Mouse (Mus musculus): ENCODE data around the gene 7420426K07Rik. TPM values are rescaled to one million over a fixed set of nuclear protein-coding genes. Genes with fewer than 3 reads are reported as not detected.

7420426K07Rik gene
- polyA plus RNA-seq, 1 experiment from 2014 or later = not detected

DNA sequence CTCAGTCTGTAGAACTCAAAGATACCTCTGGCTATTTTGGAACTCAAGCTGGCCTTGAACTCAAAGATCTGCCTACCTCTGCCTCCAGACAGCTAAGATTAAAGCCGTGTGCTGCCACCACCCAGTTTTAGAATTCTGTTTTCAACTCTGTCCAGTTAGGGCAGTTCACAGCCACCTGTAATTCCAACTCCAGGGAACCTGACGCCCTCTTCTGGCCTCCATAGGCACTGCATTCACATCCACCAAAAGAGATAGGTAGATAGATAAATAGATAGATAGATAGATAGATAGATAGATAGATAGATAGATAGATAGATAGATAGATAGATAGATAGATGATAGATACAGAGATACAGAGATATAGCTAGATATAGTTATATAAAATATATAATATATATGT lies 36.4 kb downstream of the 7420426K07Rik start:
- Histone ChIP-seq H3K4me3 (replicated peaks) (no peak overlapping the region), H3K4me2 (no peak overlapping the region), H3K9me3 (replicated peaks) (no peaks in the 10 kb centered on the region), H3K27me3 (replicated peaks) (0 out of 2 replicates have a peak, but pooled peaks cover 4% of the 10 kb centered on the region), H3K36me3 (no peaks in the 10 kb centered on the region), H3K4me1 (no peaks in the 10 kb centered on the region), H3K27ac (replicated peaks) (no peak overlapping the region), H3K9ac (replicated peaks) (no peak overlapping the region)
- WGBS = 32% methylated on average over 2 of the region's 2 CpGs
- no peak for ATAC-seq (ENCODE audit: low FRiP score)

DNA sequence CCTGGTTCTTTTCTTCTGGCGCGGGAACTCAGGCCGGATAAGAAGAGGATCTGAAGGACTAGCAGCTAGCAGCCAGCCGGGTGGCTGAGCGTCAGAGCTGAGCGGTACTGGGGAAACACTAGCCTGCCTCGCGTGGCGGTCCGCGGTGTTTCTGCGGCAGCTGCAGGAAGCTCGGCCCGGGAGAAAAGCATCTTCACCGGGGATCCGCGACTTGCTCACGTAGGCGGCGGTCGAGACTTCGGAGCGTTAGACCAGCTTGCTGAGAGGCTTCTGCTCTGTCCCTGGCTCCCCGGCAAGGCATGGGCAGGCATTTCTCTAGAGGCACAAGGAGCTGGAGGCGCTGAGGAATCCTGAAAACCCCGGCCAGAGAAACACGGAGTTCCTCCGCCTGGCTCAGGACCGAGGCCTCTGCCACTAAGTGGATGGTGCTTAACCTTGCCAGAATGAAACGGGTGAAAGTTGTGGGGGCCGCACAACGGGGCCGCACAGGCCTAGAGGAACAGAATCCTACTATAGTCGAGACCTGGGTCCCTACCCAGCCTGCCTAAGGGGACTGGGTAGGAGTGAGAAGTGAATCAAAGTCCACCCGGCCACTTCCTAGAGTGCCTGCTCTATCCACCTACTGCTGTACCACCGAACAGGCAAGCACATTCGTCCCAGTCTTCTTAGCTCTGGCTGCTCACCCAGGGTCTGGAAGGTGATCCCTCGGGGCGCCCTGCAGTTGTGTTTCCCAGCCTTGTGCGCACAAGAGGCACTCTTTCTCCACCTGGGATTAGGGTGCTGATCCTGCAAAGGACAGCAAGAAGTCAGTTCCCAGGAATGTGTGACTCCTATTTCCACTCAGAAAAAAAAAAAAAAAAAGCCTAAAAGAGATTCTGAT lies 49.5 kb downstream of the 7420426K07Rik start:
- H3K27ac ChIP-seq (replicated peaks) = no peak overlapping the region
- peaks cover 36% of the 10 kb centered on the region for H3K4me1 ChIP-seq
- H3K4me2 ChIP-seq = peak overlapping the region; percentile 44
- no peaks in the 10 kb centered on the region for H3K36me3 ChIP-seq
- H3K9me3 ChIP-seq (replicated peaks) = no peaks in the 10 kb centered on the region
- under 1% methylated on average over 40 of the region's 40 CpGs for WGBS
- peaks cover 75% of the 10 kb centered on the region for H3K27me3 ChIP-seq (replicated peaks)
- H3K4me3 ChIP-seq (replicated peaks) = no peak overlapping the region
- ATAC-seq (ENCODE audit: low FRiP score) = peak; percentile 60
- no peak overlapping the region for H3K9ac ChIP-seq (replicated peaks)

DNA sequence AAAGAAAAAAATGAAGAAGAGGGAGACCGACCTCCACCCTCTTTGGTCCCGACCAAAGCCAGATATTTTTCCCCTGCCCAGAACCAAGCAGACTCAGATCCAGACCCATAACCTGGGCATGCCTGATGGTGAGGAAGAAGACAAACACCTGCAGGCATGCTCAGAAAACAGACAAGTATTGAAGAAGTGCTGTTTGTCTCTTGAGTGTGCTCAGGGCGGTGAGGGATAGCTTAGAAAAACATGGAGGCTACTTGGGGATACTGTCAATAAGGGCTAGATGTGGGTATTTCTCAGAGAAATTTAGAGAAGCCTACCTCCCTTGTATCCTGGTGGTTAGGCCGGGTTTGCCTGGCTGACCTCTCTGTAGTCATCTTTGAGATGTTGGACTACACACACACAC lies 50.4 kb downstream of the 7420426K07Rik start:
- Histone ChIP-seq H3K9ac (replicated peaks) (no peak overlapping the region), H3K9me3 (replicated peaks) (no peaks in the 10 kb centered on the region), H3K4me1 (peaks cover 36% of the 10 kb centered on the region), H3K4me3 (replicated peaks) (no peak overlapping the region), H3K4me2 (no peak overlapping the region), H3K27ac (replicated peaks) (no peak overlapping the region), H3K36me3 (no peaks in the 10 kb centered on the region), H3K27me3 (replicated peaks) (peaks cover 79% of the 10 kb centered on the region)
- no peak for ATAC-seq (ENCODE audit: low FRiP score)
- WGBS = 3% methylated on average over 4 of the region's 4 CpGs

DNA sequence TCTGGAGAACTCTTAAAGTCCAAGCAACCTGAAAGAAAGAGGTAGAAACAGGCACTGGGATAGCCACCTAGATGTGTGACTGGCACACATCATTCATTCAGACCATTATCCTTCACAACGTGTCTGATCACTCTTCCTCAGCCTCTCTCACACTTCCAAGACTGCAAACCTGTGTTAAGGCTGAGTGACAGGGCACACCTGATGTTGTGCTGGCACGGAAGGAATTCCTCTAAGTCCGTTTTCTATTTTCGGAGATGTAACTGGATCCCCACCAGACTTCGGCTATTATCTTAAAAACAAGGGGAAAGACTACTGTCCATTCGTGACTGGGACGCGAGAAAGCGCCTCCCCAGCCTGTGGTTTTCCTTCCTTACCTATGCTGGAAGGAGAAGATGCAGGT lies 50.9 kb downstream of the 7420426K07Rik start:
- Histone ChIP-seq H3K4me2 (no peak overlapping the region), H3K36me3 (no peaks in the 10 kb centered on the region), H3K9ac (replicated peaks) (no peak overlapping the region), H3K4me3 (replicated peaks) (no peak overlapping the region), H3K4me1 (peaks cover 36% of the 10 kb centered on the region), H3K9me3 (replicated peaks) (no peaks in the 10 kb centered on the region), H3K27ac (replicated peaks) (no peak overlapping the region), H3K27me3 (replicated peaks) (peaks cover 79% of the 10 kb centered on the region)
- 4% methylated on average over 9 of the region's 9 CpGs for WGBS
- ATAC-seq (ENCODE audit: low FRiP score) = no peak

Other genes with a start within 250 kb of the 7420426K07Rik start
- gene Prr23a1, start 60.6 kb upstream of the 7420426K07Rik start, polyA plus RNA-seq (2015; fragmentation: Nextera tagmentation; extraction: Ambion mirVana) = 0.18 and 0.42 TPM in 2 replicates
- gene Prr23a2, start 46.6 kb upstream of the 7420426K07Rik start, polyA plus RNA-seq (2015; fragmentation: Nextera tagmentation; extraction: Ambion mirVana) = not detected in 2 replicates
- not detected in 2 replicates for gene Prr23a3, start 38.4 kb upstream of the 7420426K07Rik start, polyA plus RNA-seq (2015; fragmentation: Nextera tagmentation; extraction: Ambion mirVana)
- gene Foxl2, start 52.2 kb downstream of the 7420426K07Rik start, polyA plus RNA-seq (2015; fragmentation: Nextera tagmentation; extraction: Ambion mirVana) = 0.49 and 0.55 TPM in 2 replicates
- gene Faim, start 83.3 kb downstream of the 7420426K07Rik start, polyA plus RNA-seq (2015; fragmentation: Nextera tagmentation; extraction: Ambion mirVana) = 106 and 117 TPM in 2 replicates
- 0.50 TPM in 1 of 2 replicates, not detected in the other for gene Gm1123, start 132.6 kb downstream of the 7420426K07Rik start, polyA plus RNA-seq (2015; fragmentation: Nextera tagmentation; extraction: Ambion mirVana)
- 3.1 TPM in 2 replicates for gene Pik3cb, start 237.5 kb downstream of the 7420426K07Rik start, polyA plus RNA-seq (2015; fragmentation: Nextera tagmentation; extraction: Ambion mirVana)